Mouse (Mus musculus): ENCODE measurements at regions not wholly inside any gene's neighbourhood (a gene's known extent, or its start where the extent isn't known, plus 50 kb on each side); places are given as distances from the start of the nearest gene placed in this dataset.

DNA sequence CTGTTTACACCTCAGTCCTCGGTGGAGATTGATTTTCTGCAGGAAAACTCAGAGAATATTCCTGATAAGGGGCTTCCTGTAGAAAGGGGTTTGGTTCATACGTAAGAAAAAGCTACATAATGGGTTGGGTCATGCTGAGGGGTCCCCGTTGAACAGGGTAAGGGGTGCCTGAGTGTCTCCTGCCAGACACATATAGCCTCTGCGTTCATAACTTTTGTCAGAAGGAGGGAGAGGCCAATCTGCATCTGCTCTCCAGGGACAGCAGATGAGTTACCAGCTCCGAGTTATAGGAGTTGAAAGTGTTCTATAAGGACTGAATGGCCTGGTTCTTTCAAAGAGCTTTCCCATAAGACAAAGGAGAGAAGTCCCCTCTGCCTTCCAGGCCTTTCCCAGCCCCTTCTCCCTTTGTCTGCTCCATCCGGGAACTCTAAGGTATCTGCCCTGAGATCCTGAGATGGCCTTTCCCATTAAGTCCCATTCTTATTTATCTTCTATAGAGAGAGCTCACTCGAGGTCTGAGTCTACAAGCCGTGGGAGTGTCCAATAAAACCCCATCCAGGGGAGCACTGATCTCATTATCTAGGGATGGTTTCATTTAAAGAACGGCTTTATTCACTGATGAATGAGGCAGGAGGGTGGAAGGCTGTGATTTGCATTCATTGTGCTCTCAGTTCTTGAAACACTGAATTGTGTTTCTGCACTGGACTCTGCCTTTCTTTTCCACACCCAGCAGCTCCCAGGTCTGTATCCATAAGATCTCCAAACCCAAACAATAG, 240.0 kb upstream of the Thbs1 start:
- ATAC-seq (replicated peaks; ENCODE audit: low FRiP score, poor library complexity, severe bottlenecking): no peak

DNA sequence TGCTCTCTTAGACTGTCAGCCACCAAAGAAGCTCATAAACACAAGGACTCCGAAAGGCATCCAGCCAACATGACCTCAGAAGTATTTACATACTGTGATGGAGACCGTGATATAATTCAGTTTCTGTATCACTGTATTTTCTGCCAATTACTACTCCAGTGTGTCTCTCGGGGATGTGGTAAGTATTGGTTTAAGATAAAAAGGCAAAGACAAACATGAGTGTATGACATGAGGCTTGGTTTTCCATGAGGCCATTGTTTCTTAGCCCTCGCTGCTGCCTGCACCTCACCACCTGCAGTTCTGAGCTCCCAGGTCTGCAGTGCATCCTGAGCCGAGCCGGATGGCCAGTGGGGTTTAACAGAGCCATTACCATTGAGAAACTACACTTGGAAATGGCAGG, 233.9 kb upstream of the Thbs1 start:
- no peak for ATAC-seq (replicated peaks; ENCODE audit: low FRiP score, poor library complexity, severe bottlenecking)

DNA sequence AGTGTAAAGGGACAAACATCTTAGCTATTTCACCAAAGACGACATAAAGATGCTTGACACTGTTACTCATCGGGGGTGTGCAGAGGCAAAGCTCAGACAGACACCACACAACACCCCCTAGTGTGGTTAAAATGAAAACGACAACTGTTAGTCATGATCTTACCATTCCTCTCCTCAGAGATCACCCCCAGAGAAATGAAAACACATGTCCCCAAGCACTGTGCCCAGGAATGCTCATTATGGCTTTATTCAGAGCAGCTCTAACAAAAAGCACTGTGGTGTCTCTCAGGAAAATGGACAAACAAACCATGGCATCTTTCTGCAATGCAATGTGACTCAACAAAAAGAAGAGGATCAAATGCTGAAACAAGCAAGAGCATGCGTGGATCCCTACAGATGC, 229.5 kb upstream of the Thbs1 start:
- ATAC-seq (replicated peaks; ENCODE audit: low FRiP score, poor library complexity, severe bottlenecking): no peak

DNA sequence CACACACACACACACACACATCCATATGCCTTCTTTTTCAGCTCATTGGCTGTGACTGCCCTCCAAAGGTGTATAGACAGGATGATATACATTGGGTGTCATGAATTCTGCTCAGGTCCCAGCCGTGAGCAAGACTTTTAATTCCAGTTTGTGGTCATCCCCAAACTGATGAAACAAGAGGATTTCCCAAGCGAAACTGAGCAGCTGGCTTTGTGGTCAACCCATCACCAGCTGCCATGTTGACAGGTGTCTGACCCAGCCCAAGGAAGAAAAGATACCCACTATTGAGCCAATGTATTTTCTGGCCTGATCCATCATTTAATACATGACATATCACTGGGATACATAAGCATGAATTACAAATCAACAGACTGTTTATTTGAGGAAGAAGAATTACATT, 228.8 kb upstream of the Thbs1 start:
- ATAC-seq (replicated peaks; ENCODE audit: low FRiP score, poor library complexity, severe bottlenecking): no peak

DNA sequence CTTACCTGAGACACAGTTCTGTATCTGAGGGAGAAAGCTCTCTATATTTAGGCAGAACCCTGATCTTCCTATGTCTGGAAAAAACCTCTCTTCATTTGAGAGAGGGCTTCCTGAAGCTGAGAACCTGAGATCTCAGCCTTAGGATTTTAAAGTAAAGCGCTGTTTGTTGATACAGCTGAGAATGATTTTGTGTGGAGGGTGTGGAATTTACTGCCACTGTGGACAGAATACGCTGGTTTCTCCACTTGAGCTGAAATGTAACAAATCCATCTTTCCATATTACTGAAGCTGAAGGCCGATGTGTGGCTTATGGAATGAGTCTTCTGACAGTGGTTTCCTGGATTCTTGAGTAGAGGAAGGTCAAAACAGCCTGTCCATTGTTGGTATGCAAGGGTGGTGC, 225.2 kb upstream of the Thbs1 start:
- ATAC-seq (replicated peaks; ENCODE audit: low FRiP score, poor library complexity, severe bottlenecking): no peak

DNA sequence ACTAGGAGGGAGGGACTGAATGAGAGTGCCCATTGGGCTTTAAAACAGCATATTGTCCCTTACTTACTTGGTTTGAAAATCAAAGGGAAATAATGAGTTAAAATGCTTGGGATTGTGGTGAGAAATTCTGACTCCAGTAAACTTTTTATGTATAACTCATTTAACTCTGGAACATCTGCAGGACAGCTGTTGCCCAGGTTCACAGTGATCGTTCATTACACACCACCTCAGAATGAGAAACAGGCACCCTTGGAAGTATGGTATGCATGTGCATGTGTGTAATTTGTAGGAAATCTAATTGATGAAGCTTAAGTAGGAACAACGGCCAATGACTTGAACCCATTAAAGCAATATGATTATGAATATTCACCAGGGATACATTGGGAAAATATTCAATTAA, 210.4 kb upstream of the Thbs1 start:
- ATAC-seq (replicated peaks; ENCODE audit: low FRiP score, poor library complexity, severe bottlenecking): no peak

DNA sequence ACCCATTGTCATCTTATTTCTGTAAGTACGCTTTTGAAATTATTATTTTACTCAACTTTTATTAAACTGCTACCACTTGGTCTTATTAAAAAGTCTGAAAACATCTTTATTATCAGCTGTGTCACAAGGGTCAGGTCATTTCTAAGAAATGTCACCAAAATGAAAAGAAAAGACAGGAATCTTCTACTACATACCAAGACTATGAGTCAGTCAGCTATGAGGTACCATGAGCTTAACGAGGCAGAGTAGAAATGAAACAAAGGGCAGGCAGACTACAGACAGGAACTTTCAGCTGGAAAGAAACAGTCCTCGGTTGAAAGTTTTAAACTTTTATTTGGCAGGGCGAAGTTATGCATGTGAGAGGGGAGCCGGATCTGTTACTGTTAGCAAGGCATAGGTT, 208.8 kb upstream of the Thbs1 start:
- ATAC-seq (replicated peaks; ENCODE audit: low FRiP score, poor library complexity, severe bottlenecking): no peak

DNA sequence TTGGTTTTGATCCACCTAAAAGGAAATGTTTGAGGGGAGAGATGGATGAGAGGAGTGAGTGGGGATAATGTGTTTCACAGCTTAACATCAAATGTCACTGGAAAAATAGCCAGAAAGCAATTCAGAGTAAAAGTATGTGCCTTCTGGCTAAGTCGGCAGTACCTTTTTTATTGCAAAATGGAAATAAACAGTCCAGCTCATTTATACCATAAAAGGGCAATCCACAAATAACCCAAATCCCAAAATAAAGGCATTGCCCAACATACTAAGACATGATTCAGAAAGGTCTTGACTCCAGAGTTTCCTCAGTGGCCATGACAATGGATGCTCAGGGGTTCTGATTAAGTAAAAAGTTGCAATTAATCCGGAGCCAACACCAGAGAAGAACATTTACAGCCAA, 208.0 kb upstream of the Thbs1 start:
- no peak for ATAC-seq (replicated peaks; ENCODE audit: low FRiP score, poor library complexity, severe bottlenecking)

DNA sequence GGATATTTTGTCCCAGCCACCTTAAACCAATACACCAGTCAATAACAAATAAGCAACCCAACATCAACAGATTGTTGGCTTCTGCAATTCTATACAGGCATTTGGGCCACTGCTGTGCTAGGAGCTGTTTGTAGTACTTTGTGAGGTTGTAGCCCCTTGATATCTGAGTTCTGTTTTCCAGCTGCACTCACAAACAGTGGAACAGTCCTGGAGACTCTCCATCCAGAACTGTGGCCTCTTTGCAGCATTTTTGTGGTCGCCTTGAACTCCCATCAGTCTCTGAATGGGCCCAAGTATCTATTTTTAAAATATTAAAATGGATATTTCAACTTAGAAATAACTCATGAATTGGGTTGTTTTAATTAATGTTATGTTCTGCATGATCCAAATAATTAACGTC, 205.2 kb upstream of the Thbs1 start:
- no peak for ATAC-seq (replicated peaks; ENCODE audit: low FRiP score, poor library complexity, severe bottlenecking)

DNA sequence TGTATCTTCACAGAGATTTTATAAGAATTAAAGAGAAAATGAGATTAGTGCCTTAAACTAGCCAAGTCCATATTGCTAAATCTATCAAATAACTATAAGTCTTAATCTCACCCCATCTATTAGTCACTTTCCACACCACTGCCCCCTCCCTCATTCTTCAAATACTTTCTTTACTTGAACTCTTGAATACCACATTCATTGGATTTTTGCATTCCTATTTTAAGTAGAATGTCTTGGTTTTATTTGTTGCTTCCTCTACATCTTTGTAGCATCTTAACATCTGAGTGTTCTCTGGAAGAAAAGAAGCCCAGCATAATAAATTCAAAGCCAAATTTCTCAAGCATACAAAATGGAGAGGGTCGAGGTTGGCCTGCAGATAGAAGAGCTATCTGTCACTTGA, 200.9 kb upstream of the Thbs1 start:
- ATAC-seq (replicated peaks; ENCODE audit: low FRiP score, poor library complexity, severe bottlenecking): no peak

DNA sequence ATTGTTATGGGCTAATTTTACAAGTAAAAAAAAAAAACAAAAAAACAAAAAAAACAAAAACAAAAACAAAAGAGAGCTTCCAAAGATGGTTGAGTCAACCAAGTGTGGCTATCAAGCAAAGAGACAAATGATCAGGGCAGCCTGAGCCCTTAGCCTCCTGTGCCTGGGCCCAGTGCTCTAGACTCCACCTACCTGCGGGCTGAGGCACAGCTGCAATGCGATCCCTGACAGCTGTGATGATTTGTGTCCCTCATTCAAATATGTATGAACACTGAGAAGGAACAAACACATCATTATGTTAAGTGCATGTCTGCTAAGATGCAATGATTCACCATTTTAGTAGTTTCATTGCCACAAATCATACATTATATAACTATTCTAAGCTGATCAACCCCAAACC, 199.0 kb upstream of the Thbs1 start:
- ATAC-seq (replicated peaks; ENCODE audit: low FRiP score, poor library complexity, severe bottlenecking): no peak

DNA sequence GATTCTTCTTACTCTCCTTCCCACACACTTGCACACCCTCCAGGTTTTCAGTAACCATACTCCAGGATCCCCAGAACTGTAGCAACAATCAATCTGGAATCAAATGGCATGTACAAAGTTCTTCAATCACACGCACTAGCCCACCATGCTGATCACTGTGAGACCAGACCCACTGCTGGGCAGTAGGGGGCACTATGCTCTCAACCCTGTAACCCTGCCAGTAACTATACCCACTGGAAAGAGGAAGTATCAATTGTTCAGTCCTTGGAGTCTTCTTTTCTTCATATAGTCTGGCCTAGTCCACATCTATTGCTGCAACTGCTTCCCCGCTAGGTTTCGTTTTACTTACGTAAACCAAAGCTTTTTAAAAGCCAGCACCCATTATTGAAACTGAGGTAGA, 197.8 kb upstream of the Thbs1 start:
- ATAC-seq (replicated peaks; ENCODE audit: low FRiP score, poor library complexity, severe bottlenecking): no peak

DNA sequence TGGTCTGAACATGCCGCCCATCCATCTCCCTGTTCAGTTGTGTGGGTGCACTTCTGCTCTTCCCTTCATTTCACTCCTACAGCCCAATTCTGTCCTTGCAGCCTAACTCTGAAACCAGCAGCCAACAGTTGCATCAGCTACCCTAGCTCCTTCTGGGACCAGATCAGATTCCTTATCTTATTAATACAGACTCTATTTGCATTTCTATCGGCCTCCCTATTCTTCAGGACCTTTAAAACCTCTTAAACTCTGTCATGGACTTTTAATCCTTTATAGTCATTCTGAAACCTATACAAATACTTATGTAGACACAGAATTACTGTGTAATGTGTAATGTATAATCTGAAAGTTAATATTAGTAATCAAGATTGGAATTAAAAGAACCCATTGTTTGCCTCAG, 195.9 kb upstream of the Thbs1 start:
- no peak for ATAC-seq (replicated peaks; ENCODE audit: low FRiP score, poor library complexity, severe bottlenecking)

DNA sequence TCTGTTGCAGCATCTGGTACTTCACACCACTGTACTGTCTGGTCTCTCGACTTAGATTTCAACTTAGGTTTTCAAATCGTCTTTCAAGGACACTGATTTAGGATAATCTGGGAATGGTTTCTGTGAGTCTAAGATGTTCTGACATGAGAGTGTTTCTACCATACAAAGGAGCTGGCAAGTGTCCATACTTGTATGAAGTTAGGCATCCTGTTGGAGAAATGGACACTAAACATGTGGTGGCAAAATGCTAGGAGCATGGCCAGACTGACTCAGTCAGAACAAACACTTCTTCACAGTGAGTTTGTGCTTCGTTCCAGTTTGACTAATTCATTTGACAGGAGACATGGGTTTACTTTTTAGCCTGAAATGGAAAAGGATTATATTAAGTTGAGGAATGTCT, 194.5 kb upstream of the Thbs1 start:
- no peak for ATAC-seq (replicated peaks; ENCODE audit: low FRiP score, poor library complexity, severe bottlenecking)

DNA sequence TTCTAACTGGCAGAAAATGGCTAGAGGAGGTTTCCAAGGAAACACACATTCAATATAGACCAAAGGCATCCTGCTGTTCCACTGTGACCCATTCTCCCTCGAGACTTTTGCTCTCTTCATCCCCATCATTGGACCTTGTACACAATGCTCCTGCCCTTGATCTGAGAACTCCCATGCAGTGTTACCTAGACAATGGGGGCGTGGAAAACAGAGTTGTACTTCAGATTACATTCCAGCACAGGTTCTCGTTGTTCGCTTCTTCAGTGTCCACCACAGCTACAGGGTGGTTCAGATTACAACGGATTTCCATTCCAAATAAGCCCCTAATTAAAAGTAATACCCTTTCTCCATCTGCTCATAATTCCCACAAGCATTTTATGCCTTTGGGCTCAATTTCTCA, 186.8 kb upstream of the Thbs1 start:
- no peak for ATAC-seq (replicated peaks; ENCODE audit: low FRiP score, poor library complexity, severe bottlenecking)

DNA sequence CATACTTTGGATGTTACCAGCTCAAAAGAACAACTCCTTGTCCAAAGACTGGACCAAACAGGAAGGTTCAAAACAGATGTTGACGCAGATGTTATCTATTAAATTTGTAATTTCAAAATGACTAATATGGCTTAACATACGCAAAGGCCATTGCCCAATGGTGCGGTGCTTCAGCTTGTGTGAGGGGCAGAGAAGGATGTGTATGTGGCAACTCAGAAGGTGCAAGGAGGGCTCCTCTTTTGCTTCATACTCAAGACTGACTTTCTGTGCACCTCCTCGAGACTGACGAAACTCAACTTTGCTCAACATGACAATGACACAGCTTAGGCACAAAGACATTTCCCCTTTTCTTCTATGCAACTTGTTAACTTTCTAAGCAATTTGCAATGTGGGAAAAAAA, 186.3 kb upstream of the Thbs1 start:
- ATAC-seq (replicated peaks; ENCODE audit: low FRiP score, poor library complexity, severe bottlenecking): no peak

DNA sequence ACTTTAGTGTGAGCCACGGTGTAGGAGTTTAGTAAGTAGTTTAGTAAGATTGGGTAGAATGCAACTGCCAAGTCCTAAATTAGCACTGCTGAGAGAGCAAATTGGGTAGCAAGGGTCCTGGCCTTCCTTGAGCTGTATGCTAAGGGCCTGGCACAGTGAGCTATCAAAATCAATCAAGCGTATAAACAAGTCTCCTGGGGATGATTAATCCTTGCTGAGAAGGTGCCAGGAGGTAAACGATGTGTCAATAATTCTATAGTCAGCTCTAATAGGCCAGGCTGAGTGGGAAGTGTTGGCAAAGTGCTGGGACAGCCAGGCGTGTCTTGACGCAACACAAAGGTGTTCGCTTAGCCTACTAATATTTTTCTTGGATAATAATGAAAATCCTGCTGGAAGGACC, 183.6 kb upstream of the Thbs1 start:
- ATAC-seq (replicated peaks; ENCODE audit: low FRiP score, poor library complexity, severe bottlenecking): no peak

DNA sequence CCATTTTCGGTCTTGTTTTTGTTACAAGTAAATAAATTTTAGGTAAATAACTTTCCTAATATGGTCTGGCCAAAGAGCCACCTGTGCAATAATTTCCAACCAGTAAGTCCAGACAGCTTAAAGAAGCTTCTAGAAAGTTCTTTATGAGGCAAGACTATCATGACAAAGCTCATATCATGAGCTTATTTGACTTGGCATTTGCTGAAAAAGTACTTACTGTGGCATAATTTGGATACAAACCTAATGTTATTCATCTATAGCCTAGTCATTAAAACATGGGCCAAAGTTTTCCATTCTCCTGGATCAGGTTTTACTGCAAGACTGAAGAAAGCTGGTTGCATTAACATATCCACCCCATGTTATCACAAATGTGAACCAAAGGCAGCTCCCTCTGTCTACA, 182.1 kb upstream of the Thbs1 start:
- ATAC-seq (replicated peaks; ENCODE audit: low FRiP score, poor library complexity, severe bottlenecking): no peak

DNA sequence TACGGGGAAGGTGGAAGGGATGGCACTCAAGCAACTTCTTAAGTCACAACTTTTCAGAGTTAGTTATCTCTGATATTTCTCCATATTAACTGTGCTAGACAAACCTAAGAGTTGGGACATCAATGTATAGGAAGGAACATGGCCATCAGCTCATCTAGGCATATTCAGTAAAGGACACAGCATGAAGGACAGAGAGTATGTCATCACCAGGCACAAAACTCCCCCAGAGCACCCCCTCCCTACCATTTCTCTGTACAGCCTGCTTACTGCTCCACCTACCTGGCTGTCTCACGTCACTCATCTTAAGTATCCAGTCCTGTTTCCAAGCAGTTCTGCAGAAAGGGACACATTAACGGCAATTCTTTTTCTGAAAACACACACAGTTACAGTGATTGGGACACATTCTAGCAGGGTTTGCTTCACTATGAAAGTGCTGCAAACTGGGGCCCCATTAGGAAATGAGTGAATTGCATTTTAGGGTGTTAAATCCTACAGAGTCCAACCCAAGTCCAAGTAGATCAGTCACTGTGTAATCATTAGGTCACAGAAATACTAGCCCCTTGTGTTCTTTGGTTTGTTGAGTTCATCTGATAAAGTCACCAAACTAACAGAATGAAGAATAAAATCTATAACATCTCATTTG, 180.7 kb upstream of the Thbs1 start:
- ATAC-seq (replicated peaks; ENCODE audit: low FRiP score, poor library complexity, severe bottlenecking): no peak

DNA sequence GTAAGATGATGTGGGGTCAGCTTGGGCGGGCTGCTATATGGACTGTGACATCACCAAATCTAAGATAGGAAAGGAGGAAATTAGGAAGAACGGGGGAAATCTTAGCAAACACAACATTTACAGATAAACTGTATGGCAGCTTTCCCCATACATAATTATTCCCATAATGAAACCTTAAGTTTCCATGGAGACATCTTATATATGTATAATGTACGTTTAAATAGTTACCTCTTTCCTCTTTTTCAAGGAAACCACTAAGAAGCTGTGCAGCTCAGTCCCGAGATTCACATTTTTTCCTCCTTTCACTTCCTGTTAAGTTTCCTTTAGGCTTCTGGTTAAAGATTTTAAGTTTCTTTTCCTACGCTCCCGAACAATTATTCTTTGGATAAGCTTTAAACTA, 175.1 kb upstream of the Thbs1 start:
- ATAC-seq (replicated peaks; ENCODE audit: low FRiP score, poor library complexity, severe bottlenecking): no peak

DNA sequence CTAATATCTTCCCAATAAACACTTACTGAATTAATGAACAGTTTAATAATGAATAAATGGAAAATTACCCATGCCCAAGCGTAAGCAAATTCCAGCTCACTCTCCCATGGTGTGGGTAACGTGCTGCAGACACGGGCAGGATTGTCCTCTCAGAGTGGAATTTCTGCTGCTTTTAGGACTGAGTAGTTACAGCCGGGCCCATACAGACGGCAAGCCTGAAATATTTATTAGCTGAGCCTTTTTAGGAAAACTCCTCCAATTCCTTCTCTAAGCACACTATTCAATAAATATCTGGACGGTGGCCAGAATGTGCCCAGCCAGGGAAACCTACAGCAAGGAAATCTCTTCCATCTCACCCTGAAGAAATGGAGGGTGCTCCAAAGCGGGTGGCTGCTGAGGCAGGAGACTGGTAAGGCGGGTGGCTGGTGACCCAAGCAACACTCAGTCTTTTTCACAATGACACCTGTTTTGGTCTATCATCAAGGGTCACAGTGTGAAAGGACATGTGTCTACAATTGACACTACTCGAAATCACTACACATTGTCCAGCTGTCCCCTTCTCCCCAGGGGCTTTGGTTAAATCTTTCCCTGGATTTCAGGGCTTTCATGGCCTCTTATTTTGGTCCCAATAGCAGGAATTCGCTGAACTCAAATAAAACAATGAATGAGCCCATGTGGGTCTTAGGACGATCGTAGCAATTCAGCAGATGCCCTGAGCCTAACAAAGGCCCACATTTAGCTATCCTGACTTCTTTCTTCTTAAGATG, 173.2 kb upstream of the Thbs1 start:
- ATAC-seq (replicated peaks; ENCODE audit: low FRiP score, poor library complexity, severe bottlenecking): no peak

All from erythroid progenitor cell, adult 5-6 weeks (primary cell).